Mouse (Mus musculus) CH12.LX (cell line): ENCODE measurements around the gene Diaph2. TPM values are rescaled to one million over a fixed set of nuclear protein-coding genes. Genes with fewer than 3 reads are reported as not detected.

Experiments used
- DNase-seq: peaks from one replicate; pipeline ENCODE4 v3.0.0-alpha.2; 2013; ENCODE audit errors: extremely low read depth
- H3K27ac ChIP-seq: 2 replicates; pipeline ENCODE4 v1.5.1; 2012; ENCODE audit warnings: low read depth, mild to moderate bottlenecking, control low read depth, moderate library complexity; ENCODE audit not compliant: insufficient read depth
- H3K27me3 ChIP-seq: replicated peaks from 2 replicates; pipeline ENCODE3; 2012; ENCODE audit warnings: inconsistent platforms
- H3K36me3 ChIP-seq, 2 experiments: replicated peaks in 1 of 2; 2 replicates each; pipeline versions ENCODE3 to v1.6.1; 2012; ENCODE audit warnings: inconsistent platforms in 1 of 2, low read length in 1 of 2, mild to moderate bottlenecking in 1 of 2, mixed read lengths in 1 of 2, moderate library complexity in 1 of 2; ENCODE audit not compliant: control insufficient read depth in 1 of 2, insufficient read depth in 1 of 2
- H3K4me1 ChIP-seq, 2 experiments: 2 replicates each; pipeline ENCODE4 v1.6.1; 2012; ENCODE audit warnings: inconsistent platforms in 1 of 2, moderate library complexity in 1 of 2; ENCODE audit not compliant: insufficient read depth in 2 of 2, control insufficient read depth in 1 of 2
- H3K4me2 ChIP-seq: 2 replicates; pipeline ENCODE4 v1.6.1; 2012; ENCODE audit warnings: low read depth, mild to moderate bottlenecking, control low read depth; ENCODE audit not compliant: poor library complexity, insufficient read depth, severe bottlenecking
- H3K4me3 ChIP-seq, 3 experiments: fragments of 150-350 bp in 1 of 3; sonication (generic) in 1 of 3; replicated peaks in 1 of 3; 2 replicates each; pipeline versions ENCODE3 to v1.5.1; 2011 to 2012; ENCODE audit warnings: low read depth in 2 of 3, low read length in 2 of 3, mild to moderate bottlenecking in 2 of 3, moderate library complexity in 2 of 3, control low read depth in 1 of 3, improper control_type of control experiment in 1 of 3, inconsistent platforms in 1 of 3, mixed read lengths in 1 of 3; ENCODE audit not compliant: poor library complexity in 1 of 3
- H3K79me2 ChIP-seq: replicated peaks from 2 replicates; pipeline ENCODE4 v1.6.1; 2012; ENCODE audit warnings: mild to moderate bottlenecking, moderate library complexity; ENCODE audit not compliant: control insufficient read depth, poor library complexity, insufficient read depth, severe bottlenecking; ENCODE audit errors: extremely low read depth
- H3K9ac ChIP-seq: 2 replicates; pipeline ENCODE4 v1.6.1; 2012; ENCODE audit warnings: low read depth, mild to moderate bottlenecking, control low read depth, moderate library complexity; ENCODE audit not compliant: insufficient read depth
- H3K9me3 ChIP-seq: replicated peaks from 2 replicates; pipeline ENCODE3; 2012; ENCODE audit warnings: low read length, inconsistent platforms, mixed read lengths
- CHD2 ChIP-seq: IDR thresholded peaks from 2 replicates; pipeline ENCODE4 v1.6.1; 2011; ENCODE audit warnings: low read length, improper control_type of control experiment
- E2F4 ChIP-seq: IDR thresholded peaks from 2 replicates; pipeline ENCODE4 v1.6.1; 2011; ENCODE audit warnings: low read depth, low read length, improper control_type of control experiment; ENCODE audit not compliant: insufficient replicate concordance
- EP300 ChIP-seq: IDR thresholded peaks from 2 replicates; pipeline ENCODE4 v1.6.1; 2011; ENCODE audit warnings: low read length, improper control_type of control experiment
- ETS1 ChIP-seq: conservative IDR thresholded peaks from 2 replicates; pipeline ENCODE4 v1.6.1; 2012; ENCODE audit warnings: low read depth, mild to moderate bottlenecking, inconsistent platforms, low read length, improper control_type of control experiment, moderate library complexity
- GABPA ChIP-seq: IDR thresholded peaks from 2 replicates; pipeline ENCODE4 v1.6.1; 2012; ENCODE audit warnings: low read depth, low read length, improper control_type of control experiment, inconsistent platforms; ENCODE audit not compliant: insufficient replicate concordance
- HCFC1 ChIP-seq: IDR thresholded peaks from 2 replicates; pipeline ENCODE4 v1.6.1; 2012; ENCODE audit warnings: low read depth, mild to moderate bottlenecking, inconsistent platforms, low read length, improper control_type of control experiment
- IRF4 ChIP-seq: IDR thresholded peaks from 2 replicates; pipeline ENCODE4 v1.6.1; 2014; ENCODE audit warnings: low read depth, mild to moderate bottlenecking, inconsistent platforms, low read length, improper control_type of control experiment
- JUN ChIP-seq: IDR thresholded peaks from 2 replicates; pipeline ENCODE4 v1.6.1; 2011; ENCODE audit warnings: low read depth, mild to moderate bottlenecking, low read length, improper control_type of control experiment, moderate library complexity; ENCODE audit not compliant: insufficient read depth
- JUND ChIP-seq: conservative IDR thresholded peaks from 2 replicates; pipeline ENCODE4 v1.6.1; 2011; ENCODE audit warnings: low read depth, low read length, improper control_type of control experiment
- KAT2A ChIP-seq: IDR thresholded peaks from 2 replicates; pipeline ENCODE4 v1.6.1; 2012; ENCODE audit warnings: low read length, improper control_type of control experiment, inconsistent platforms; ENCODE audit not compliant: insufficient replicate concordance
- MAFK ChIP-seq: IDR thresholded peaks from 2 replicates; pipeline ENCODE4 v1.6.1; 2011; ENCODE audit warnings: low read length, improper control_type of control experiment; ENCODE audit not compliant: insufficient replicate concordance
- MAX ChIP-seq: IDR thresholded peaks from 2 replicates; pipeline ENCODE4 v1.6.1; 2011; ENCODE audit warnings: low read length, improper control_type of control experiment
- MAZ ChIP-seq: IDR thresholded peaks from 2 replicates; pipeline ENCODE4 v1.6.1; 2012; ENCODE audit warnings: low read depth, mild to moderate bottlenecking, inconsistent platforms, low read length, improper control_type of control experiment, moderate library complexity
- MEF2A ChIP-seq: IDR thresholded peaks from 2 replicates; pipeline ENCODE4 v1.6.1; 2014; ENCODE audit warnings: low read depth, mild to moderate bottlenecking, inconsistent platforms, low read length, improper control_type of control experiment, borderline replicate concordance
- MXI1 ChIP-seq: IDR thresholded peaks from 2 replicates; pipeline ENCODE4 v1.6.1; 2011; ENCODE audit warnings: mild to moderate bottlenecking, low read depth, low read length, improper control_type of control experiment
- MYC ChIP-seq: IDR thresholded peaks from 2 replicates; pipeline ENCODE4 v1.6.1; 2011; ENCODE audit warnings: low read depth, mild to moderate bottlenecking, improper control_type of control experiment, low read length
- NELFE ChIP-seq: IDR thresholded peaks from 2 replicates; pipeline ENCODE4 v1.6.1; 2011; ENCODE audit warnings: low read depth, low read length, improper control_type of control experiment
- POLR2A ChIP-seq: IDR thresholded peaks from 2 replicates; pipeline ENCODE4 v1.6.1; 2011; ENCODE audit warnings: low read depth, mild to moderate bottlenecking, improper control_type of control experiment, low read length
- POLR2AphosphoS2 ChIP-seq: IDR thresholded peaks from 2 replicates; pipeline ENCODE4 v1.6.1; 2011; ENCODE audit warnings: low read depth, low read length, improper control_type of control experiment
- SMC3 ChIP-seq: IDR thresholded peaks from 2 replicates; pipeline ENCODE4 v1.6.1; 2011; ENCODE audit warnings: low read depth, low read length, improper control_type of control experiment
- TBP ChIP-seq: conservative IDR thresholded peaks from 2 replicates; pipeline ENCODE4 v1.6.1; 2011; ENCODE audit warnings: low read depth, low read length, improper control_type of control experiment
- TCF12 ChIP-seq: IDR thresholded peaks from 2 replicates; pipeline ENCODE4 v1.6.1; 2014; ENCODE audit warnings: low read depth, mild to moderate bottlenecking, inconsistent platforms, low read length, improper control_type of control experiment
- UBTF ChIP-seq: IDR thresholded peaks from 2 replicates; pipeline ENCODE4 v1.6.1; 2012; ENCODE audit warnings: low read depth, mild to moderate bottlenecking, inconsistent platforms, low read length, improper control_type of control experiment, moderate library complexity
- ZKSCAN1 ChIP-seq: IDR thresholded peaks from 2 replicates; pipeline ENCODE4 v1.6.1; 2012; ENCODE audit warnings: low read depth, inconsistent platforms, low read length, improper control_type of control experiment, borderline replicate concordance
- ZNF384 ChIP-seq: IDR thresholded peaks from 2 replicates; pipeline ENCODE4 v1.6.1; 2012; ENCODE audit warnings: low read depth, low read length, improper control_type of control experiment, inconsistent platforms
- dilution Hi-C: fragments of 300-500 bp; cut with MboI; formaldehyde crosslinking; loops from 2 replicates; pipeline ENCODE4 v1.14.3; 2020; ENCODE audit warnings: low sequenced_read_pairs; ENCODE audit not compliant: extremely low pct_unique_long_range_greater_than_20kb, extremely low pct_ligation_motif_present
- in situ Hi-C: fragments of 300-500 bp; cut with MboI; formaldehyde crosslinking; loops from 3 replicates; pipeline ENCODE4 v1.14.3; 2019; ENCODE audit warnings: low sequenced_read_pairs, low pct_ligation_motif_present, low pct_unique_long_range_greater_than_20kb, mixed read lengths
- polyA plus RNA-seq: library from polyadenylated mRNA; unstranded; fragments of >175 nt; gene quantifications from 2 replicates; pipeline ENCODE4 v1.2.1, GENCODE M21; 2012; ENCODE audit warnings: low read depth; ENCODE audit not compliant: insufficient read length
- total RNA-seq, 2 experiments: library from RNA; depleted of rRNA; stranded (reverse); fragments of 300-350 nt in 1 of 2; fragments of >200 nt in 1 of 2; gene quantifications; 2 replicates each; pipeline ENCODE4 v1.2.3; 2012 to 2014

Diaph2 gene
- total and polyA plus RNA-seq, 3 experiments = not detected

GRCm38 (mm10) chrX:129736562-129736961 is 13.0 kb upstream of the Diaph2 start:
- Histone ChIP-seq H3K36me3 (no peaks in the 10 kb centered on the region), H3K4me2 (no peak overlapping the region), H3K9me3 (no peaks in the 10 kb centered on the region), H3K4me3 (no peak overlapping the region), H3K27ac (no peak overlapping the region), H3K79me2 (no peaks in the 10 kb centered on the region), H3K4me1 (no peaks in the 10 kb centered on the region), H3K9ac (no peak overlapping the region), H3K27me3 (no peaks in the 10 kb centered on the region)
- in situ Hi-C loops (no loop called here), dilution Hi-C loops (no loop called here)
- no peak for DNase-seq
- TF ChIP-seq JUND (no peak), ZKSCAN1 (no peak), TCF12 (no peak), EP300 (no peak), POLR2A (no peak), MAFK (no peak), SMC3 (no peak), IRF4 (no peak), CHD2 (no peak), MAX (no peak), MEF2A (no peak), POLR2AphosphoS2 (no peak), KAT2A (no peak), E2F4 (no peak), MXI1 (no peak), ZNF384 (no peak), MAZ (no peak), HCFC1 (no peak), GABPA (no peak)

DNA sequence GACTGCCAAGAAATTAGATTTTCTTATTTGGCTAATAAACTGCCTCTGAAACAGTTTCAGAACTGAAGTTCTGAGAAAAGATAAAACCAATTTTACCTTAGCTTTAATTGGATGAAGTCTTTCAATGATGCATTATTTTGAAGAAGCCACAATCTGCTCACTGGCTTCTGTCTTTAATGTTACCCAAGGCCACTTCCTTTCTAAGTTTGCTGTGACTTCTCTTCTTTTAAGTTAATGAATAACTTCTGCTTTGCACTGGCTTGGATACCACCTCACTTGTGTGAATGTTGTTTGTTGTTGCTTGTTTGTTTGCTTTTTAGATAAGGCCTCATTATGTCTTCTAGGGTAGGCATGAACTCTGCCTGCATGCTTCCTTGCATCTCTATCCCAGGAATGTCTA is 10.3 kb upstream of the Diaph2 start:
- TF ChIP-seq MYC (no peak), TBP (no peak), KAT2A (no peak), JUN (no peak), NELFE (no peak), UBTF (no peak), E2F4 (no peak), SMC3 (no peak), ETS1 (no peak), MAX (no peak)
- no peak overlapping the region for H3K4me2 ChIP-seq
- no peak overlapping the region for H3K4me3 ChIP-seq
- no peaks in the 10 kb centered on the region for H3K9me3 ChIP-seq
- H3K36me3 ChIP-seq = no peaks in the 10 kb centered on the region
- in situ Hi-C loops = no loop called here
- no peak for DNase-seq
- no peaks in the 10 kb centered on the region for H3K79me2 ChIP-seq
- no peaks in the 10 kb centered on the region for H3K27me3 ChIP-seq
- dilution Hi-C loops = no loop called here
- no peak overlapping the region for H3K9ac ChIP-seq
- H3K4me1 ChIP-seq = no peaks in the 10 kb centered on the region
- H3K27ac ChIP-seq = no peak overlapping the region
